Mouse (Mus musculus) stomach, postnatal 0 days (tissue): ENCODE measurements at regions not wholly inside any gene's neighbourhood (a gene's known extent, or its start where the extent isn't known, plus 50 kb on each side); places are given as distances from the start of the nearest gene placed in this dataset.

Experiments used
- CTCF ChIP-seq: IDR thresholded peaks from 2 replicates; pipeline ENCODE4 v1.5.1; 2016; ENCODE audit warnings: antibody characterized with exemption, low read depth, mild to moderate bottlenecking, moderate library complexity
- EP300 ChIP-seq: optimal IDR thresholded peaks from 2 replicates; pipeline ENCODE3; 2016; ENCODE audit warnings: antibody characterized with exemption

GRCm38 (mm10) chr1:23173054-23173802 lies 71.2 kb upstream of the 4933415F23Rik start:
- TF ChIP-seq EP300: no peak
- TF ChIP-seq CTCF: no peak
